Mouse (Mus musculus) cerebellum, adult 9-10 months (tissue): ENCODE measurements around the gene Cfap74.

Experiments
- DNase-seq: peaks from one replicate; pipeline ENCODE4 v3.0.0; 2022

The Cfap74 gene

DNA sequence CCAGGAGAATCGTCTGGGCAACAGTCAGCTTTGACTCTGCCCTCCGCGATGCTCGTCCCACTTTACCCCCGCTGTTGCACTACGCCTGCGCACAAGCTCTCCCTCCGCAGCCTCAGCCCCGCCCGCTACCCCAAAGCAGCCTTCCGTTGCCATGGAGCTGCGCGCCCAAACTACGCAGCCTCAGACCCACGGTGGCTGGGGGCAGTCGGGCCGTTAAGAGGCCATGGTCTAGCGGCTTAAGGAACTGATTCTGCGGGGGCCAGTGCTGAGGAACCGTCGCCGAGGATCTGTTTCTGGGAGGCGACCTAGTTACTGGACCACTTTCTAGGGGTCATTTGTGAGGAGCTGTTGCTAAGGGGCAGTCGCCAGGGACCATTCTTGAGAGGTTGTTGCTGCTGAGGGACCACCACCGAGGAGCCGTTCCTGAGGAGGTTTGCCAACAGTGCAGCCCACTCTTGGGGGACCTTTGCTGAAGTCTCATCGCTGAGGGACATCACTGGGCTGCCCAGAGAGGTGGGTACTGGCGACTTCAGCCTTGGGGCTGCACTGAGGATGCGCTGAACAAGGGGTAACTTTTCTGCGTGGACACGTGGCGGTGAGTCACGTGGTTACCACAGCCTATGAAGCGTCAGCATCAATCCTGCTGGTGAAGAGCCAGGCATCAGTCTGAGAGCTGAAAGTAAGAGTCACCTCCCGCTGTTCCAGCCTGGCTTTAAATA is at the start of gene Cfap74:
Cfap74 (plus strand) TSS at position 133 of the 719 bp plus-strand sequence.
- DNase-seq, result peak; percentile 83

DNA sequence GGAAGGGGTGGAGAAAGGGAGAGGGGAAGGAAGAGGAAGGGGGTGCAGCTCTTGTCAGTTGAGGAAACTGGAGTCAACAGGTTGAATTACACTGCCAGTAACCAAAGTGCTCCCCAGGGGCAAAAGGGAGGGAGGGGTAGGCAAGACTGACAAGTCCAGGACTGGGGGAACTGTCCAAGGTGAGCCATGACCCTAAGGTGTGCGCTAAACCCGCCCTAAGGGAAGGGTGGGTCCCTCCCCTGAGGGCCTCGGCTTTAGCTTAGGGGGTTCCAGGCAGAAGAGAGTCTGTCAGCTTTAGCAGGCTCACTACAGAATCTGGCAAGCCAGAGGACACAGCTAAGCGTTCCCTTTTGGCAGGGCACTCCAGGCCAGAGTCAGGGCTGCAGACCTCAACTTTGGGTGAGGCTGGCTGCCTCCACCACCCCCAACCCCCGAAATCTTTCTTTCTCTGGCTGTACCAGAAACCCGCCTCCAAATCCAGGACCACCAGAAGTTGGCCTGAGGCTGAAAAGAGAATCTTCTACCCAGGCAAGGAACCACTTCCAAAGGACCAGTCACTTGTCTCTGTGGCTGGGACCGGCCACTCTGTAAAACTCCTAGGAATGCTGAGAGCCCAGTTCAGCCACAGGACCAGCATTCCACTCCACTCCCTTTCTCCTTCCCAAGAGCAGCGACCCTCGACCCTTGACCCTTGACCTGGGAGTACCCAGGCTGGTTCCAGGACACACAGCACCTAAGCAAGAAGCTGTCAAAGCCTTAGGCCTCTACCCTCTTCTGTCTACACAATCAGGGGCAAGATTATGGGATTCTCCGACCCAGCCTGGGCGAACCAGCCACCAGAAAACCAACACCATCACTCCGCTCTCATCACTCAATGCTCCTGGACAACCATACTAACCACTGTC is 49.2 kb upstream of the Cfap74 start:
- peak; percentile 58 for DNase-seq

DNA sequence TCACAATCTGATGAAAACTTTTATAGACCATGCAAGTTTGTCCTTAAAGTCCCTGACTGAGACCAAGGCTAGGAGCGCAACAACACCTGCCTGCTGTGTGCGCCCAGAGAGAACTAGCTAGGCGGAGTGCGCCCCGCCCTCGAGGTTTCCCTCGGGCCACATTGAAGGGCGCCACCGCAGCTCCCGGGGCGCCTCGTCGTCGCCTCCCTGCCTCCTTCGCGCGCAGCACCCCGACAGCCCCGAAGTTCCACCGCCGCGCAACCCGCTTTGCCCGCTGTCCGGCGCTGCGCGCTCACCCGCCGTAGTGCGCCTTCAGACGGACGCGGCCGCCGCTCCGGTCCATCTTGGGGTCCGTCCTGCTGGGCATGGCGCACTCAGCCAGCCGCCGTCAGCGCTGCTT is 48.1 kb upstream of the Cfap74 start:
- no peak for DNase-seq

DNA sequence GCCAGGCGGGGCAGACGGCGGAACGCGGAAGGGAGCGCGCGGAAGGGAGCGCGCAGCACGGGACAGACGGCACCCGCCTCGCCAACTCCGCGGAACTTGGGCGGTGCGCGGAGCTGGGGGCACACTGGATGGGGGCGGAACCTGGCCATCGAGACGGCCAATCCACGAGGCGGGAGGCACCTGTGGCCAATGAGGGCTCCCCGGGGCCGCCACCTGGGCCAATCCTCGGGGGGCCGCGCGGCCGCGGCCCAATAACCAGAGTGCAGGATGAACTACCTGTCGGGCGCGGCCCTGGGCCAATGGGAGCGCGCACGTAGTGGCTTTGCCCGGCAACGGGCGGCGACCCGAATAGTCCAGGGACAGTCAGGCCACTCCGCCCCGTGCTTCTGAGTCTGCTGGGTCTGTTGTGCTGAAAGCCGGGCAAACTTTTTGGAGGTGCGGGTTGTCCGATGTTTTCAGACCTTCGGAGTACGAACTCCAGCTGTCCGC is 47.6 kb upstream of the Cfap74 start, which contains the start of gene Prkcz:
Prkcz (minus strand) TSS at position 59 of the 489 bp plus-strand sequence.
- peak; percentile 96 for DNase-seq

GRCm38 (mm10) chr4:155362443-155362842 is 46.5 kb upstream of the Cfap74 start:
- no peak for DNase-seq

DNA sequence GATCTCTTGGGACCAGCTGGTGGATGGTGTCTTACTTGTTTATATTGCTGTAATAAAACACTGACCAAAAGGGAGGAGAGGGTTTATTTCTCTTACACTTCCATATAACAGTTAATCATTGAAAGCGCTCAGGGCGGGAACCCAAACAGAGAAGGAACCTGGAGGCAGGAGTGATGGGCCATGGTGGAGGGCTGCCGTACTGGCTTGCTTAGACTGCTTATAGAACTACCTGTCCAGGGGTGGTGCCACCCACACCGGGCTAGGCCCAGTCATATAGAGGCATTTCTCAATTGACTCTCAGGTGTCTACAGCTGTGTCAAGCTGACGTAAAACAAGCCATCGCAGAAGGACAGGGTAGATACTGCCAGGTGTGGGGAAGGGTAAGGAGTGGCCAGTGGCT is 42.2 kb upstream of the Cfap74 start:
- DNase-seq, result no peak

GRCm38 (mm10) chr4:155367739-155368138 is 41.3 kb upstream of the Cfap74 start:
- DNase-seq, result no peak

- peak; percentile 95 for DNase-seq
Measured at GRCm38 (mm10) chr4:155368684-155369083, 40.3 kb upstream of the Cfap74 start.

- no peak for DNase-seq
Measured at GRCm38 (mm10) chr4:155370737-155371715, 38.0 kb upstream of the Cfap74 start.

DNA sequence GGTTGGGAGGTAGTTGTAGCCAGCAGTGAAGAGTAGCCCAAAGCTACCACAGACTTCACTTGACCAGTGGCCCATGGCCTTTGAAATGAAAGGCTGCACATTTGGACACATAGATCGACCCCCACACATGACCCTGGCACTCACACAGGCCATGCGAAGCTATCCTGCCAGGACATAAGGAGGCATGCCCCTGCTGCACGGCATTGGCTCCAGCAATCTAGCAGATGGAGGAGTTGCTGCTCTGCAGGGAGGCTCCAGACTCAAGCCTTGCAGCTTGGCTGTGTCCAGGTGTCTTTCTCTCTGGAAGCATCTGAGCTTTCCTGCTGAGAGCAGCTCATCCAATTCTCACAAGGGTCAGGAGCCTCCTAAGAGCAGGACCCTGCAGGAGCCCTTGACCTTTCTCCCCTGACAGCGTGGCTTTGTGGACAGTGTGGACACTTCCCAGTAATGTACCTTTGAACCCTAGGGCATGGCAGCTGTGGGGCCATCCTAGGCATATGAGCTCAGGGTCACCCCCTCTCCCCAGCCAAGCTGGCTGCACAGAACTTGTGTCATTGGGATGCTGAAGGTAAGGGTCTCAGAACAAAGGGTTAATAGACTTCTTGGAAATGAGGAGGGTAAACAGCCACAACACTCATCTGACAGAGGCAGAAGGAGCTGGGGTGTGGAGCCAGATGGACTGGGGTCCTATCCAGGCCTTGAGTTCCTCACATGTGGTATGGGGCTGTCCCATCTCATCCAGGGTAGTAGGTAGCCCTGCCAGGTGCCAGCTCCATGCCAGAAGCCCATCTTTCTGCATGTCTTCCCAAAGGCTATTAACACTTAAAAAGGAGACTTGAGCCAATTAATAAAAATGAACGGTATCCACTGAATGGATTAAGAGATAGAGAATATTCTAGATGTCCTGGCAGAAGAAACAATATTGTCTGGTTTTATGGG is 36.9 kb upstream of the Cfap74 start:
- peak; percentile 66 for DNase-seq

GRCm38 (mm10) chr4:155381974-155382373 is 27.0 kb upstream of the Cfap74 start:
- no peak for DNase-seq

GRCm38 (mm10) chr4:155382752-155383151 is 26.2 kb upstream of the Cfap74 start:
- no peak for DNase-seq

GRCm38 (mm10) chr4:155383326-155383725 is 25.7 kb upstream of the Cfap74 start:
- peak; percentile 84 for DNase-seq

DNA sequence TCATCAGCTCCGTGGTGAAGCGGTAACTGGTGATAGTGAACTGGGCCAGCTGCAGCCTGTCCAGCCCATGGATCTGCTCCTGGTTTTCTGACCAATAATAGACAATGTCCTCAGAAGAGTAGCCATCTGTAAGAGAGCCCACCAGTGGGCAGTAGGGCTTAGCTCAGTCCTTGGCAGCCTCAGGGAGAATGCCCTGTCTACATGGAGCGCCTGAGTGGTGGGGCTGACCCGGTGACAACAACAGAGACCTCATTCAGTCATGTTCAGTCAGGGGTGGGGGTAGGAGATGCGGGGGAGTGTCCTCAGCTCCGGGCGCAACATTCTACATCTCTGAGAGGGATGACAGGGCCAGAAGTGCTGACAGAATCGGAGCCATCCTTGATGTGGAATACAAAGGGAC is 21.8 kb upstream of the Cfap74 start:
- DNase-seq, result no peak

DNA sequence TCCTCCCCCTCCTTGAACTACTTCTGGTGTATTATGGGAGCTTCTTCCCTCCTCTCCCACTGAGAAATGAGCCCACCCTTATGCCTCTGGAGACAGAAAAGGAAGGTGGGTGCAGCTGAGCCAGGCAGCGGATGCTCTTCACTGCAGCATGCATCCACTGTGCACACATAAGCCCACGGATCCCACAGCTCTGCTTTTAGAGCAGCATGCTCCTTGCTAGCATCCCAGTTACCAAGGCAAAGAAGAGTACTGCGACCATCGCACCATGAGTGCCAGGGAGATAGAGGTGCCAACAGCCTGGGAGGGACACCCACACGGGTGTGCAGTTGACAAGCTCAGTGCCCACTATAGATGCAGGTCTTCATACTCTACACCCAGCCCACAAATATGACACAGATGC is 13.5 kb upstream of the Cfap74 start:
- DNase-seq, result no peak

- peak; percentile 97 for DNase-seq
Measured at GRCm38 (mm10) chr4:155396751-155397150, 12.2 kb upstream of the Cfap74 start.

- peak; percentile 79 for DNase-seq
Measured at GRCm38 (mm10) chr4:155397511-155398221, 11.3 kb upstream of the Cfap74 start, which contains the start of gene Gabrd. Gene Gabrd (minus strand): TSS chr4:155398112.

DNA sequence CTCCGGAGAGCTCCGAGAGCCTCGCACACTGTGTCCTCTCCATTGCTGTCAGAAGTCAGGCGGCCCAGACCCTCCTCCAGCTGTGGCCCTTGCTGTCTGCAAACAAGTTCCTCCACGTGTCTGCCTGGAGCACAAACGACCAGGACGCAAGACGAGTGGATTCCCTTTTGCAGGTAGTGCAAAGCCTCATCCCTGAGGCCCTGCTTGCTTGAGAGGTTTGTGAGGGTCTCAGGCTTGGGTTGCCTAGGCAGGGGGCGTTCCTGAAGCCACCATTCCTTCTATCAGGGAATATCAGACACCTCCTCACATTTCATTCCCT is 10.8 kb upstream of the Cfap74 start:
- no peak for DNase-seq

- peak; percentile 86 for DNase-seq
Measured at GRCm38 (mm10) chr4:155401121-155401520, 7.9 kb upstream of the Cfap74 start.

- DNase-seq, result no peak
Measured at GRCm38 (mm10) chr4:155402489-155402888, 6.5 kb upstream of the Cfap74 start.

- DNase-seq, result no peak
Measured at GRCm38 (mm10) chr4:155408695-155409057, 314 bp upstream of the Cfap74 start.
